Mouse (Mus musculus): ENCODE data around the gene Tpst2. TPM values are rescaled to one million over a fixed set of nuclear protein-coding genes. Genes with fewer than 3 reads are reported as not detected.
A peak's percentile ranks its signal among the peaks of the same experiment; 100 is the strongest.

The Tpst2 gene
- total and polyA plus RNA-seq, 3 experiments = 32.9 to 156 (median 55.7) TPM

GRCm38 (mm10) chr5:112277906-112278470 lies 1.5 kb downstream of the Tpst2 start:
- Histone ChIP-seq H3K36me3 (replicated peaks) (peaks cover 51% of the 10 kb centered on the region), H3K9me3 (replicated peaks) (no peaks in the 10 kb centered on the region), H3K4me1 (ENCODE audit: insufficient read depth, low read depth, low read length) (peaks cover 88% of the 10 kb centered on the region), H3K27me3 (ENCODE audit: insufficient read depth, low read length) (no peaks in the 10 kb centered on the region), H3K4me3 (ENCODE audit: low read depth, low read length) (peak overlapping the region; percentile 98)
- TF ChIP-seq POLR2AphosphoS5 (IDR thresholded peaks at IDR 0.05; ENCODE audit: insufficient replicate concordance, low read depth, low read length) = no peak
- no peak for TF ChIP-seq CTCF (IDR thresholded peaks at IDR 0.05; ENCODE audit: low read depth, low read length)
- no peak for TF ChIP-seq GATA2 (IDR thresholded peaks at IDR 0.05; ENCODE audit: borderline replicate concordance, low read depth, low read length)
- TF ChIP-seq TAL1 (conservative IDR thresholded peaks at IDR 0.05; ENCODE audit: low read depth, low read length) = no peak
- ATAC-seq (ENCODE audit: extremely low read depth, insufficient number of reproducible peaks, low FRiP score, poor library complexity, severe bottlenecking) (no peak), DNase-seq (ENCODE audit: low spot score) (no peak)

- TF ChIP-seq TAL1 (conservative IDR thresholded peaks at IDR 0.05; ENCODE audit: low read depth, low read length) (no peak), GATA2 (IDR thresholded peaks at IDR 0.05; ENCODE audit: borderline replicate concordance, low read depth, low read length) (no peak), POLR2AphosphoS5 (IDR thresholded peaks at IDR 0.05; ENCODE audit: insufficient replicate concordance, low read depth, low read length) (no peak), CTCF (IDR thresholded peaks at IDR 0.05; ENCODE audit: low read depth, low read length) (no peak), GATA1 (IDR thresholded peaks at IDR 0.05; ENCODE audit: borderline replicate concordance, low read length) (no peak)
- peaks cover 65% of the 10 kb centered on the region for H3K36me3 ChIP-seq (replicated peaks)
- H3K4me3 ChIP-seq (ENCODE audit: low read depth, low read length) = peak overlapping the region; percentile 38; the same call in 1 of the 2 replicates
- ATAC-seq (ENCODE audit: extremely low read depth, insufficient number of reproducible peaks, low FRiP score, poor library complexity, severe bottlenecking) (no peak), DNase-seq (ENCODE audit: low spot score) (no peak)
- H3K9me3 ChIP-seq (replicated peaks) = no peaks in the 10 kb centered on the region
- H3K27me3 ChIP-seq (ENCODE audit: insufficient read depth, low read length) = no peaks in the 10 kb centered on the region
- H3K4me1 ChIP-seq (ENCODE audit: insufficient read depth, low read depth, low read length) = peaks cover 89% of the 10 kb centered on the region
Observed at GRCm38 (mm10) chr5:112279181-112280021, 2.9 kb downstream of the Tpst2 start.

DNA sequence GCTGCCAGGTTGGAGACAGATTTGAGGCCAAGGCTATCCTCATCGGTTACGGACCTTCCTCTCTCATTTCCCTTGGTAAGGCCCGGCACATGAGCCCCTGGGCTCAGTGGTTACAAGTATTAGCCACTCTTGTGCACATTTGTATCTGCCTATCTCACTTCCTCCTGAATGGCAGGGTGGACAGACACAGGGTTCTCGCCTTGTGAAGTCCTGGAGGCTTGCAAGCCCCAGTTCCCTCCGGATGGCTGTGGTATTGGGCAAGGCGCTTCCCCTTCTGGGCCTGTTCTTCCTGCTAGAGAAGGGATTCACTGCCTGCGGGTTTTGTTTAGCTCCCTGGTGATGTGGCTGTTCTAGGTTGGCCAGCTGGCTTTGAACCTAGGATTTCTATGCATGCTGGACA lies 3.7 kb downstream of the Tpst2 start:
- peak; percentile 4; the same call in 1 of the 2 replicates for ATAC-seq (ENCODE audit: extremely low read depth, insufficient number of reproducible peaks, low FRiP score, poor library complexity, severe bottlenecking)
- H3K36me3 ChIP-seq (replicated peaks) = peaks cover 73% of the 10 kb centered on the region

GRCm38 (mm10) chr5:112280863-112281660 lies 4.6 kb downstream of the Tpst2 start:
- no peak for ATAC-seq (ENCODE audit: extremely low read depth, insufficient number of reproducible peaks, low FRiP score, poor library complexity, severe bottlenecking)
- Histone ChIP-seq H3K36me3 (replicated peaks) (peaks cover 80% of the 10 kb centered on the region), H3K4me1 (ENCODE audit: insufficient read depth, low read depth, low read length) (peaks cover 89% of the 10 kb centered on the region), H3K9me3 (replicated peaks) (no peaks in the 10 kb centered on the region), H3K27me3 (ENCODE audit: insufficient read depth, low read length) (no peaks in the 10 kb centered on the region), H3K4me3 (ENCODE audit: low read depth, low read length) (peak overlapping the region; percentile 10; the same call in 1 of the 2 replicates)
- no peak for DNase-seq (ENCODE audit: low spot score)
- TF ChIP-seq GATA1 (IDR thresholded peaks at IDR 0.05; ENCODE audit: borderline replicate concordance, low read length) (no peak), CTCF (IDR thresholded peaks at IDR 0.05; ENCODE audit: low read depth, low read length) (no peak), POLR2AphosphoS5 (IDR thresholded peaks at IDR 0.05; ENCODE audit: insufficient replicate concordance, low read depth, low read length) (no peak), TAL1 (conservative IDR thresholded peaks at IDR 0.05; ENCODE audit: low read depth, low read length) (no peak), GATA2 (IDR thresholded peaks at IDR 0.05; ENCODE audit: borderline replicate concordance, low read depth, low read length) (no peak)

More for the DNA sequence above, 3.7 kb downstream of the Tpst2 start:
- DNase-seq (ENCODE audit: low spot score) = no peak
- peaks cover 89% of the 10 kb centered on the region for H3K4me1 ChIP-seq (ENCODE audit: insufficient read depth, low read depth, low read length)
- peak overlapping the region; percentile 38; the same call in 1 of the 2 replicates for H3K4me3 ChIP-seq (ENCODE audit: low read depth, low read length)
- H3K9me3 ChIP-seq (replicated peaks) = no peaks in the 10 kb centered on the region
- TF ChIP-seq CTCF (IDR thresholded peaks at IDR 0.05; ENCODE audit: low read depth, low read length) = no peak
- TF ChIP-seq POLR2AphosphoS5 (IDR thresholded peaks at IDR 0.05; ENCODE audit: insufficient replicate concordance, low read depth, low read length) = no peak
- TF ChIP-seq TAL1 (conservative IDR thresholded peaks at IDR 0.05; ENCODE audit: low read depth, low read length) = no peak
- TF ChIP-seq GATA1 (IDR thresholded peaks at IDR 0.05; ENCODE audit: borderline replicate concordance, low read length) = no peak
- TF ChIP-seq GATA2 (IDR thresholded peaks at IDR 0.05; ENCODE audit: borderline replicate concordance, low read depth, low read length) = no peak
- H3K27me3 ChIP-seq (ENCODE audit: insufficient read depth, low read length) = no peaks in the 10 kb centered on the region

DNA sequence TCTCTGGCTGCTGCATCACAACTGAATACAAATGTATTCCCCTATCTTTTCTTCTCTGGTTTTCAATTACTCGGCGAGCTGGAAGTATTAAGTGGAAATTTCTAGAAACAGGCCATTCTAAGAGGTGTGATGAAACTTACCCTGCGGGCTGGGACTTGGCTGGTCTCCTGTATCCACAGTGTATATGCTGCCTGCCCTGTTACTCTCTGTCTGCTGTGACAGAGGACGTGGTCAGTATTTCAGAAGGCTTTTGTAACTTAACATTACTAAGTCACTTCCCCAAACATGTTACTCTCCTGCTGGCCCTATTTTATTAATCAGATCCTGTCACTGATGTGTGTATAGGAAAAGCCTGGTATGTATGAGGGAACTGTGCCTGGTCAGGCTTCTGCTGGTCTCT lies 5.2 kb downstream of the Tpst2 start:
- peak overlapping the region; percentile 10; the same call in 1 of the 2 replicates for H3K4me3 ChIP-seq (ENCODE audit: low read depth, low read length)
- no peaks in the 10 kb centered on the region for H3K9me3 ChIP-seq (replicated peaks)
- no peaks in the 10 kb centered on the region for H3K27me3 ChIP-seq (ENCODE audit: insufficient read depth, low read length)
- DNase-seq (ENCODE audit: low spot score) (no peak), ATAC-seq (ENCODE audit: extremely low read depth, insufficient number of reproducible peaks, low FRiP score, poor library complexity, severe bottlenecking) (no peak)
- peaks cover 85% of the 10 kb centered on the region for H3K36me3 ChIP-seq (replicated peaks)
- H3K4me1 ChIP-seq (ENCODE audit: insufficient read depth, low read depth, low read length) = peaks cover 94% of the 10 kb centered on the region
- TF ChIP-seq GATA2 (IDR thresholded peaks at IDR 0.05; ENCODE audit: borderline replicate concordance, low read depth, low read length) (no peak), POLR2AphosphoS5 (IDR thresholded peaks at IDR 0.05; ENCODE audit: insufficient replicate concordance, low read depth, low read length) (no peak), GATA1 (IDR thresholded peaks at IDR 0.05; ENCODE audit: borderline replicate concordance, low read length) (no peak), TAL1 (conservative IDR thresholded peaks at IDR 0.05; ENCODE audit: low read depth, low read length) (no peak), CTCF (IDR thresholded peaks at IDR 0.05; ENCODE audit: low read depth, low read length) (no peak)

Data from G1E (cell line).